Mouse (Mus musculus): ENCODE measurements around the gene Naa16. TPM values are rescaled to one million over a fixed set of nuclear protein-coding genes. Genes with fewer than 3 reads are reported as not detected.

Gene Naa16
- polyA plus RNA-seq, 1 experiment from 2014 or later, result 44.1 TPM

DNA sequence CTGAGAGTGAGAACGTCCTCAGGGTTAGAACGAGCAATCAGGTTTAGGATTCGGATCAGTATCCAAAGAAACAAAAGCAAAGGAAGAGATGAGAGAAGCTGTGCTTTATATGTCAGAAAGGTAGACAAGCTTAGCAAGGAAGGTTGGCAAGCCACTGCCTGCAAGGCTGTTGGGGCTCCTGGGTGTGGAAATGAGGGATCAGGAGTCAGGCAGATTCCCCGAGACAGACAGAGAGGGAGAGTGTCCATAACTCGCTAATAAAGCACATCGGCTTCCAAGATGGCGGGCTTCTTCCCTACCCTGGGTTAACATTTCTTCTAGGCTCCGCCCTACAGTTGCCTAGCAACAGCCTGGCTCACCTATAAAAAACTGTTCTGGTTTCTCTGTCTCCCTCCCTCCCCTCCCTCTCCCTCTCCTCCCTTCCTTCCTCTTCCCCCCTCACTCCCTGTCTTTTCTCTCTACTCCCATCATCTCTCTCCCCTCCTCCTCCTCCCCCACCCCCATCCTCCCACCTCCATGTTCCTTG lies 114.6 kb downstream of the Naa16 start:
- Histone ChIP-seq H3K36me3 (ENCODE audit: insufficient read depth) (no peaks in the 10 kb centered on the region), H3K4me1 (ENCODE audit: insufficient read depth) (peaks cover 6% of the 10 kb centered on the region; the same call in 1 of the 2 replicates), H3K27me3 (ENCODE audit: insufficient read depth, low read length) (no peaks in the 10 kb centered on the region), H3K9ac (no peak overlapping the region), H3K4me3 (ENCODE audit: low read depth, low read length) (no peak overlapping the region), H3K27ac (ENCODE audit: low read depth) (no peak overlapping the region), H3K9me3 (ENCODE audit: low read depth, low read length) (no peaks in the 10 kb centered on the region), H3K4me2 (no peak overlapping the region)
- no peak for DNase-seq
- no peak for TF ChIP-seq CTCF (IDR thresholded peaks at IDR 0.05; ENCODE audit: low read depth)
- ATAC-seq (ENCODE audit: insufficient read depth), result no peak
- WGBS, result 71% methylated on average over 8 of the region's 8 CpGs

DNA sequence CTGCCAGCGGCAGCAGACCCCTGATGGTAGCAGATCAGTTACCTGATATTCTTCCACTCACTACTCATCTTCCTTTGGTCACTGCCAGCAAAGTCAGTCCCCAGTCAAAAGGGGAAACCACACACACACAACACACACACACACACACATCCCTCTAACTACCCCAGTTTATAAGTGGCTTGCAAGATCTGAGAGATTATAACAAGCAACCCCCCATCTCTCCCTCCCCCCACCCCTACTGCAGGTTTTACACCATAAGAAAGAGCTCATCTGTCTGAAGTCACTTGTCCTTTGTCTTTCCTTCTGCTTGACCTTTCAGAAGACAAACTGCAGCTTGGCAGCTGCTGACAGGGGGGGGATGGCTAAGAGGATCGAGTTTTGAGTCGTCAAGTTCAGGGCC lies 115.1 kb downstream of the Naa16 start:
- Histone ChIP-seq H3K9me3 (ENCODE audit: low read depth, low read length) (no peaks in the 10 kb centered on the region), H3K4me1 (ENCODE audit: insufficient read depth) (peaks cover 6% of the 10 kb centered on the region; the same call in 1 of the 2 replicates), H3K27me3 (ENCODE audit: insufficient read depth, low read length) (no peaks in the 10 kb centered on the region), H3K27ac (ENCODE audit: low read depth) (no peak overlapping the region), H3K4me3 (ENCODE audit: low read depth, low read length) (no peak overlapping the region), H3K9ac (no peak overlapping the region), H3K4me2 (no peak overlapping the region), H3K36me3 (ENCODE audit: insufficient read depth) (no peaks in the 10 kb centered on the region)
- TF ChIP-seq CTCF (IDR thresholded peaks at IDR 0.05; ENCODE audit: low read depth), result no peak
- WGBS, result 16% methylated on average over 3 of the region's 3 CpGs
- ATAC-seq (ENCODE audit: insufficient read depth), result no peak
- no peak for DNase-seq

Other genes with a start within 250 kb of the Naa16 start
- not detected in 2 replicates for gene Zfp957, start 143.4 kb downstream of the Naa16 start, polyA plus RNA-seq (2014; fragmentation: Nextera tagmentation; extraction: Ambion mirVana)
- gene Rgcc, start 89.1 kb downstream of the Naa16 start, polyA plus RNA-seq (2014; fragmentation: Nextera tagmentation; extraction: Ambion mirVana), result 137 and 142 TPM in 2 replicates
- gene Mtrf1, start 7.0 kb upstream of the Naa16 start, polyA plus RNA-seq (2014; fragmentation: Nextera tagmentation; extraction: Ambion mirVana), result 10.1 and 10.8 TPM in 2 replicates
- 17.5 and 18.0 TPM in 2 replicates for gene Kbtbd7, start 35.7 kb upstream of the Naa16 start, polyA plus RNA-seq (2014; fragmentation: Nextera tagmentation; extraction: Ambion mirVana)
- 4.5 and 5.6 TPM in 2 replicates for gene Kbtbd6, start 61.1 kb upstream of the Naa16 start, polyA plus RNA-seq (2014; fragmentation: Nextera tagmentation; extraction: Ambion mirVana)
- gene Elf1, start 90.4 kb upstream of the Naa16 start, polyA plus RNA-seq (2014; fragmentation: Nextera tagmentation; extraction: Ambion mirVana), result 19.2 and 20.2 TPM in 2 replicates
- 44.3 and 46.1 TPM in 2 replicates for gene Wbp4, start 90.7 kb upstream of the Naa16 start, polyA plus RNA-seq (2014; fragmentation: Nextera tagmentation; extraction: Ambion mirVana)
- 128 and 129 TPM in 2 replicates for gene Sugt1, start 196.9 kb upstream of the Naa16 start, polyA plus RNA-seq (2014; fragmentation: Nextera tagmentation; extraction: Ambion mirVana)